Mouse (Mus musculus): ENCODE measurements around the gene Gata3.
A peak's percentile ranks its signal among the peaks of the same experiment; 100 is the strongest.

The Gata3 gene

DNA sequence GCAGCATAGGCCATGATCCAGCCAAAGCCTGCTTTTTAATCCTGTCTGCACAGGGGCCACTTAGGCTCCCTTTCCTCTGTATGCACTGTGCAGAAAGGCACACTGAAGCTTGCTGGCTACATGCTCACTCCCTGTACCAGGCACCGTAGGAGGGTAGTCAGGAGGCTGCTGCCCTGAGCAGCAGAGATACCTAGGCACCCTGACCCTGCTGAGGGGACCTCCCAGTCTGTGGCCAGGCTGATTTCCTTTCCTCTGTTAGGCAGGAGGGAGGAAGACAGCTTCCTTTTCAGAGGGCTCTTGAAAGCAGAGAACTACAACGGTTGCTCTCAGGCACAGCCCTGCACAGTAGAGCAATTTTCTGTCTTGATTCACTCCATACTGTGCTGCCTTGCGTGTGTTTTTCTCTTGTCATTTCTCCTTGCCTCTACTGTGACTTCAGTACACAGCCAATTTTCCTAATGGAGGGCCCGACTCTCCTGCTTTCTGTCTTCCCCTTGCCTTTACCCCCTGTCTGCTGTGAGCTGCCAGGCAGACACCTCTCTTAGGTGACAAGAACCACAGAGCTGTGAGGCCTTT is 18.6 kb downstream of the Gata3 start:
- no peak for DNase-seq

DNA sequence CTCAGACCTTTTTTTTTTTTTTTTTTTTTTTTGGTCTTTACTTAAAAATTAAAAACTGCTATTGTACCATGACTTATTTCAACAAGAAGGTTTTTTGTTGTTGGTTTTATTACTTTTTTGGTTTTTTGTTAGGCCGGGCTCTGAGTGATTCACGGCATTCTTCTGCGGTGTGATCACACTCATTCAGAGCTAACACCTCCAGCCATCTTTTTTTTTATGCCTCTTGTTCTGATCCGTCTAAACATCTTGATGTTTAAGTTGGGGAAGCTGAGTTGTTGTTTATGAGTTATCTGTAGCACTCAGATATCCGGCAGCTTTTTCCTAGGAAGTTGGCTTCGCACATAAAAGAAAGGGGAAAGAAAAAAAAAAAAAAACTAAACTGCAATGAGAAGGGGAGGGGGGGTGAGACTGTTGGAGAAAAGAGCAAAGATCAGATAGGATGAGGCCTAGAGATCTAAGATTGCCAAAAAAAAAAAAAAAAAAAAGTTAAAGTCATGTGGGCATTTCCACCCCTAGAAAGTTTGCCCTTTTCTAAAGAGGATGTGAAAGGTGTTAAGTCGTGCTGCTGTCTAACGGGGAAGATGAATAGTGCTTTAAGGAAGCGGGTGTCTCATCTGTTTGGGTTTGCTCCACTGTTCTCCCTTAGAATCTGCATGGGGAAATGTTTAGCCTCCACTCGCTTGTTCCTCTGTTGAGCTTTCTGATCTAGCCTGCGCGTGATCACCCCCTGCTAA is 22.6 kb downstream of the Gata3 start:
- DNase-seq = no peak

DNA sequence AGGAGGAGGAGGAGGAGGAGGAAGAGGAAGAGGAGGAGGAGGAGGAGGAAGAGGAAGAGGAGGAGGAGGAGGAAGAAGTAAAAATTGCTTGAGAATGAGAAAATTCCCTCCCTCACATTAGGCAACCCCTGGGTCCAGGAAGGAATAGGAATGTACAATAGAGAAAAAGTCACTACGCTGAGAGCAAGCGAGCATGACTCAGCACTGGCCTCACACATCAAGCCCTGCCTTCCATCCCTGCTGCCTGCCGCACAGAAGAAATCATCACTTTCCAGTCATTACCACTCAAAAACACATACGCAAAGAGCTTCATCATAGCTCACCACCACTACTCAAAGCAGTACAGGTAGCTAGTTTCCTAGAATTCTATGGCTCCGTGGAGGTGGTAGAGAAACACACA is 29.1 kb downstream of the Gata3 start:
- DNase-seq = no peak

DNA sequence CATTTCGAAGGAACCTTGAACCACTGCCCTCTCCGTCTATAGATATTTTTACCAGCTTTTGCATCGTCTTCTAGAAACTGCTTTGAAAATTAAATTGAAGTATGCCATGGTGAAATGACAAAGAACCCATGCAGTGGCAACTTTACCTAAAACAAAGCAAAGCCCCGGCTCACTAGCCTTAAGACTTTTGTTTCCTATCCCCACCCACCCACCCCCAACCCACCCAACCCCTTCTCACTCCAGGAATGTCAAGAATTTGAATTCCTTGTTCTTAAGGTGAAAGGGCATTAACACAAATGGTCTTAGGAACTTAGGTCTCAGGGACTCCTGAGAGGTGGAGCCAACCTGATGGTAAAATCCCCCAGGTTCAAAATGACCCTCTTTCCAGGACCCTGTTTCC is 34.0 kb downstream of the Gata3 start:
- DNase-seq = no peak

DNA sequence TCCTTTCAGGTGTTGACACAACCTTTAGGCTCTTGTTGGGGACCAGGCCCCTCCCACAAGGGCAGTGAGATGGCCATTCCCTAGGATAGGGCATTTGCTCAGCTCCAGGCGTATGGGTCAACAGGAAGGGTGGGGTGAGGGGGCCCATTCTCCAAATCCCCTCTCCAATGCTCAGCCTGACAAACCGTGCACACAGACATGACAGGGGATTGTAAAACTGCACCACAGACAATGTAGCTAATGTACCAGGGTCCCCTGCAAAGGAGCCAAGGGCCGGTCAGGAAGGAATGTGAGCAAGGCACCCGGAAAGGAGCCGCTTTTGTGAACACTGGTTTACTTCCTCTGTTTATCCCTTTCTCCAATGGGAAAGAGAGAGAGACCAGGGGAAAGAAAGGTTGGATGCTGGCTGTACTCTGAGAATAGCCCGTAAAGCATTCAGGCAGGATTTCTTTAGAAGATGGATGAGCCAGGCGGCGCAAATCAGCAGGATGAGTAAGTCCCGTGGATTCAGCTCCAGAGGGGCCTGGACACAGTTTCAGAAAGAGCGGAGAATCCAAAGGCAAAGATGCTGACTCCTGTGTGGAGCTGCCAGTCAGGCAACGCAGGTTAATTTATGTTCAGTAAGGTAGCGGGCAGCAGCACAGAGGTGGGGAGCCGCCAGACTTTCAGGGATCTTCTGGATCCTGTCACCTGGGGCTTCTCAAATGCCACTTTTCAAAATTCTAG is 36.8 kb downstream of the Gata3 start:
- no peak for DNase-seq

DNA sequence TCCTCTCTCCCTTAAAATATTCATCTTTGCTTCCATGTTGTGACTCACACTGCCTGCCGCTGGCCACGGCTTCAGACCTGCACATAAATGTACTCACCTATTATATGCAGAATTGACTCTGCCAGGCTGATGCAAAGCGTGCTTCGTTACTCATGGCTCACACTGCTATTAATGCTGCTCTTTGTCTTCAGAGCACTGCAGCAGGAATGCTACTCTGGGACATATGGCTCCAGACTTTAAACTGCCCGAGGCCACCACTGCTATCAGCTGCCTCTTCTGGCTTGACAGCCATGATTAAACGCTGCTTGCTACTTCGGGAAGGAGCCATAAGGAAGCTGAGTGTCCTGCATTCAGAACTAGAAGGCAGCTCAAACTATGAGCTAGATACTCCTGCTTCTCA is 54.6 kb downstream of the Gata3 start:
- no peak for DNase-seq

DNA sequence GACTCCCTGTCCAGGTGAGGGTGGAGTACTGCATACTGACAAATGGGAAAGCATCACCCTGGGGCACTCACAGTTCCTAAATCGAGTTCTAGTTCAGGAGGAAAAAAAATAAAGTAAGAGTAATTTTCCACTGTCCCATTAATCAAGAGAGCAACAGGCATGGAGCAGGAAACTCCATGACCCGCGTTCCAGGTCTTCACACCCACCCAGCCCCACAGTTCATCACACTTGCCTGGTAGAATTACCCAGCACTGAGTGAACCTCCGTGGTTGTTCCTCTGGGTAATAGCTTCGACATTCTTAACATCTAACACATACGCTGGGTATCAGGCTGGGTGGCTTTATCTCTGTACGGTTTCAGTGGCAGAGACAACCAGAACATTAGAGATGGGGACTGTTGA is 56.1 kb downstream of the Gata3 start:
- DNase-seq = no peak

DNA sequence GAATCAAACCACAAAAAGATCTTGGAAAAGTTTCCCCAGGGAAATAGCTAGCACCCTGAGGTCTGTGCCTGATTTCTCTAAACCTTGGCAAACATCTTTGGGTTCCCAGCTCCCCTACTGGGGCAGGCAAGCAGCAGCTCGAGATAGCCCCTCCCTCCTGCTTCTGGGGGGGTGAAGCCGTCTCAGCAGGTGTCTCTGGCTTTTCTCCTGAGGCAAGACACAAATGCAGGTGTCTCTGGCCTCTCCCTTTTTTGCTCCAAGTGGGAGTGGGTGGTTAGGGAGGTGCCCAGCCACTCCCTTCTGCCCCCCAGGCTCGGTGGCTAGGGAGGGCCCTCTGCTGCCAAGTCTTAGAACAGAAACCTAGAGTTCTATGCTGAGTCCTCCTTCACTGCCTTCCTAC is 62.2 kb downstream of the Gata3 start:
- DNase-seq = no peak

DNA sequence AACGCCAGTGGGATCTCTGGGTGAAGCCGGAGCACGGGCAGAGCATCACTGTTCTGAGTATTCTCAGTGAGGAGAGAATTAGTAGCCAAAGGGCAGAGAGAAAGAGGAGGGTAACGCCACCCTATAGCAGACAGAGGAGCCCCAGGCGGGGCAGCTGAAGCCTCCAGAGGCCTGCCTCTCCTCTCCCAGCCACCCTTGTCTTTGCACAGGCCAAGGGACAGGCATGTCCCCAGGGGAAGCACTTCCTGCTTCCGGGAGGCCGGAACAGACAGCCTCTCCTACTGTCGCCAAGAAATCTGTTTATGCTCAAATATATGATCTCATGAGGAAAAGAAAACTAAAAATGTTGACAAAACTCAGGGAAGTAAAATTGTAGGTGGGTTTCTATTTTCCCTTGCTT is 69.2 kb downstream of the Gata3 start:
- DNase-seq = no peak

DNA sequence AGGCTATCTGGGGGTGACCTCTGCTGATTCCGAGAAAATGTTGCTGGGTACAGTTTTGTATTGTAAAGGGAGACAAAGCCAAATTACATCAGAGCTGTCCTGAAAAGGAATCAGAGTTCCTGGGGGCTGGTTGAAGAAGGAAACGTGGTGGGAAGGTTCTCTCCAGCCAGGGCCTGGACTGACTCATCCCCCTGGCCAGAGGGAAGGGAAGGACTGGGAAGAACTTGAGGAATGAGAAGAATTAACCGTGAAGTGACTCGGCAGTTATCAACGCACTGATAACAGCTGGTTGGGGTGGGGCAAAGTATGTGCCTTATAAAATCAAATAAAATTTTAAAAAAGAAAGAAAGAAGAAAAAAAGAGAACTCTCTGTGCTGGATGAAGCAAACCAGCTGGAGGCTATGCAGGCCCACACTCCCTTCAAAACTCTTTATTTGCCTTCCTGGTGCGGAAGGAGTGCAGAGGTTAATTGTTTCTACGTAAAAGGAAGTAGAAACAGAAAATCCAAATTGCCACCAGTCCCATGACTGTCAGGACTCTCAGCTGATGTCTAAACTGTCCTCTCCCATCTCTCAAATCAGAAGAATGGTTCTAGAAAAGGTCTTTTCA is 71.6 kb downstream of the Gata3 start:
- DNase-seq = peak; percentile 3
